Mouse (Mus musculus): Measurements from ENCODE around the gene Alx3.

- TF ChIP-seq GATA1 (IDR thresholded peaks at IDR 0.05; ENCODE audit: borderline replicate concordance, low read length) (no peak), FLI1 (IDR thresholded peaks at IDR 0.05; ENCODE audit: low read length) (no peak)
These were observed 41.0 kb downstream of the Alx3 start for GRCm38 (mm10) chr3:107635836-107636235.
